Mouse (Mus musculus) stomach, embryonic 14.5 days (tissue): Measurements from ENCODE around the gene Csrp3. TPM values are rescaled to one million over a fixed set of nuclear protein-coding genes. Genes with fewer than 3 reads are reported as not detected.

ENCODE experiments used
- ATAC-seq: fragments of 200-750 bp; cut with Nextera tagmentation; 2 replicates; pipeline ENCODE4 v1.8.0; 2017; ENCODE audit warnings: low read depth, moderate TSS enrichment; ENCODE audit not compliant: insufficient number of reproducible peaks, insufficient read depth, low FRiP score
- H3K27ac ChIP-seq: fragments of 300-500 bp; sonication (generic); 2 replicates; pipeline ENCODE4 v1.5.1; 2014; ENCODE audit warnings: mild to moderate bottlenecking, low read length, moderate library complexity, mixed read lengths
- H3K27me3 ChIP-seq: fragments of 300-500 bp; sonication (generic); 2 replicates; pipeline ENCODE4 v1.6.1; 2014; ENCODE audit warnings: low read length, control low read depth, mixed read lengths; ENCODE audit not compliant: control insufficient read depth, insufficient read depth
- H3K36me3 ChIP-seq: fragments of 300-500 bp; sonication (generic); 2 replicates; pipeline ENCODE4 v1.6.1; 2014; ENCODE audit warnings: mild to moderate bottlenecking, control low read depth, low read length, moderate library complexity, mixed read lengths; ENCODE audit not compliant: control insufficient read depth, insufficient read depth
- H3K4me1 ChIP-seq: fragments of 300-500 bp; sonication (generic); 2 replicates; pipeline ENCODE4 v1.6.1; 2014; ENCODE audit warnings: low read length, control low read depth, mixed read lengths; ENCODE audit not compliant: control insufficient read depth, insufficient read depth
- H3K4me2 ChIP-seq: fragments of 300-500 bp; sonication (generic); replicated peaks from 2 replicates; pipeline ENCODE4 v1.6.1; 2014; ENCODE audit warnings: low read depth, low read length, control low read depth
- H3K4me3 ChIP-seq: fragments of 300-500 bp; sonication (generic); 2 replicates; pipeline ENCODE4 v1.5.1; 2014; ENCODE audit warnings: low read depth, low read length, control low read depth
- H3K9ac ChIP-seq: fragments of 300-500 bp; sonication (generic); replicated peaks from 2 replicates; pipeline ENCODE4 v1.6.1; 2014; ENCODE audit warnings: low read depth, mild to moderate bottlenecking, control low read depth, low read length, moderate library complexity, mixed read lengths
- H3K9me3 ChIP-seq: fragments of 300-500 bp; sonication (generic); 2 replicates; pipeline ENCODE4 v1.6.1; 2016; ENCODE audit warnings: low read depth, low read length, control low read depth; ENCODE audit not compliant: control insufficient read depth
- WGBS: fragments of 180-500 bp; shearing (Covaris S2); extraction: QIAGEN DNeasy Blood & Tissue Kit; methylation state at CpG from one replicate; pipeline ENCODE4 v1.1.7; 2014; 5-methylcytosine and 5-hydroxymethylcytosine counted together
- polyA plus RNA-seq: library from polyadenylated mRNA; unstranded; fragments of >200 nt; fragmentation: Nextera tagmentation; extraction: Ambion mirVana; gene quantifications from 2 replicates; pipeline ENCODE4 v1.2.1, GENCODE M21; 2014

Csrp3 gene
- 0.29 and 0.41 TPM in 2 replicates for polyA plus RNA-seq

GRCm38 (mm10) chr7:48847820-48848650, at the start of gene Csrp3:
Gene Csrp3 (minus strand): TSS chr7:48848033.
- Histone ChIP-seq H3K36me3 (no peaks in the 10 kb centered on the region), H3K4me1 (no peaks in the 10 kb centered on the region), H3K27ac (no peak within 1 kb of the TSS), H3K4me2 (no peak within 1 kb of the TSS), H3K9ac (no peak within 1 kb of the TSS), H3K27me3 (no peaks in the 10 kb centered on the region), H3K4me3 (no peak within 1 kb of the TSS), H3K9me3 (no peaks in the 10 kb centered on the region)
- no peak for ATAC-seq
- 65% methylated on average over 11 of the region's 11 CpGs for WGBS

- Histone ChIP-seq H3K36me3 (no peaks in the 10 kb centered on the region), H3K4me1 (no peaks in the 10 kb centered on the region), H3K9me3 (no peaks in the 10 kb centered on the region), H3K9ac (no peak overlapping the region), H3K27ac (no peak overlapping the region), H3K4me3 (no peak overlapping the region), H3K27me3 (no peaks in the 10 kb centered on the region), H3K4me2 (no peak overlapping the region)
- 72% methylated on average over 4 of the region's 4 CpGs for WGBS
- ATAC-seq: no peak
Observed at GRCm38 (mm10) chr7:48896051-48896450, 48.2 kb upstream of the Csrp3 start.

GRCm38 (mm10) chr7:48895475-48895874, 47.6 kb upstream of the Csrp3 start:
- no peaks in the 10 kb centered on the region for H3K27me3 ChIP-seq
- no peaks in the 10 kb centered on the region for H3K36me3 ChIP-seq
- H3K4me1 ChIP-seq: no peaks in the 10 kb centered on the region
- H3K27ac ChIP-seq: no peak overlapping the region
- no peak for ATAC-seq
- no peak overlapping the region for H3K9ac ChIP-seq
- no peak overlapping the region for H3K4me3 ChIP-seq
- no peak overlapping the region for H3K4me2 ChIP-seq
- H3K9me3 ChIP-seq: no peaks in the 10 kb centered on the region
- WGBS: 91% methylated on average over 4 of the region's 4 CpGs

GRCm38 (mm10) chr7:48894763-48895162, 46.9 kb upstream of the Csrp3 start:
- Histone ChIP-seq H3K4me1 (no peaks in the 10 kb centered on the region), H3K4me3 (no peak overlapping the region), H3K4me2 (no peak overlapping the region), H3K9ac (no peak overlapping the region), H3K9me3 (no peaks in the 10 kb centered on the region), H3K27me3 (no peaks in the 10 kb centered on the region), H3K27ac (no peak overlapping the region), H3K36me3 (no peaks in the 10 kb centered on the region)
- no peak for ATAC-seq
- 62% methylated on average over 6 of the region's 6 CpGs for WGBS

- H3K9ac ChIP-seq: no peak overlapping the region
- WGBS: 1% methylated on average over 6 of the region's 6 CpGs
- no peak for ATAC-seq
Observed at GRCm38 (mm10) chr7:48894152-48894551, 46.3 kb upstream of the Csrp3 start.

GRCm38 (mm10) chr7:48893093-48893492, 45.3 kb upstream of the Csrp3 start:
- Histone ChIP-seq H3K4me1 (peaks cover 4% of the 10 kb centered on the region; the same call in 1 of the 2 replicates), H3K9me3 (no peaks in the 10 kb centered on the region), H3K4me2 (no peak overlapping the region), H3K9ac (no peak overlapping the region), H3K4me3 (no peak overlapping the region), H3K27me3 (no peaks in the 10 kb centered on the region), H3K27ac (no peak overlapping the region), H3K36me3 (no peaks in the 10 kb centered on the region)
- no peak for ATAC-seq
- 85% methylated on average over 7 of the region's 7 CpGs for WGBS

More at GRCm38 (mm10) chr7:48894152-48894551, 46.3 kb upstream of the Csrp3 start:
- no peaks in the 10 kb centered on the region for H3K9me3 ChIP-seq
- H3K4me1 ChIP-seq: no peaks in the 10 kb centered on the region
- no peak overlapping the region for H3K4me3 ChIP-seq
- no peaks in the 10 kb centered on the region for H3K36me3 ChIP-seq
- no peak overlapping the region for H3K4me2 ChIP-seq
- H3K27me3 ChIP-seq: no peaks in the 10 kb centered on the region
- H3K27ac ChIP-seq: no peak overlapping the region

GRCm38 (mm10) chr7:48891029-48891428, 43.2 kb upstream of the Csrp3 start:
- Histone ChIP-seq H3K36me3 (no peaks in the 10 kb centered on the region), H3K27me3 (no peaks in the 10 kb centered on the region), H3K27ac (no peak overlapping the region), H3K9me3 (no peaks in the 10 kb centered on the region), H3K4me2 (no peak overlapping the region), H3K9ac (no peak overlapping the region), H3K4me3 (no peak overlapping the region), H3K4me1 (peaks cover 7% of the 10 kb centered on the region; the same call in 1 of the 2 replicates)
- WGBS: 80% methylated on average over 5 of the region's 5 CpGs
- ATAC-seq: no peak

GRCm38 (mm10) chr7:48888751-48889150, 40.9 kb upstream of the Csrp3 start:
- Histone ChIP-seq H3K9me3 (no peaks in the 10 kb centered on the region), H3K27me3 (no peaks in the 10 kb centered on the region), H3K4me3 (no peak overlapping the region), H3K9ac (no peak overlapping the region), H3K27ac (no peak overlapping the region), H3K4me1 (peaks cover 7% of the 10 kb centered on the region; the same call in 1 of the 2 replicates), H3K4me2 (no peak overlapping the region), H3K36me3 (no peaks in the 10 kb centered on the region)
- 62% methylated on average over 2 of the region's 2 CpGs for WGBS
- ATAC-seq: no peak
